19 mouse cellular contexts compared by ENCODE assay signal in the genomic region with DNA sequence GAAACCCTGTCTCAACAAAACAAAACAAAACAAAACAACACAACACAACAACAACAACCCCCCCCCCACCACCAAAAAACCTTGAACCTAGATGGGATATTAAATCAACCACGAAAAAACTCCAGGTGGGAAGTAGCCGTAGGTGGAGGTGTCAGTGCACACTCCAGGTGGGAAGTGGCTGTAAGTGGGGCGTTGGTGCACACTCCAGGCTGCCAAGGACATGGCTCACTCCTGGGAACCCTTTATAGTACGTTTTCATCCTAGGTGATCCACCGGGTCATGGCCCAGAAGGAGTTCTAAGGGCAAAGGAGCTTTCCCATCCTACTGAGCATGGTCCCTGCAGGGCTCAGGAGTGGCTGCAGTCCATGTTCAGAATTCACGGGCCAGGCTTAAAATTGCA.
"Had no signal": no experiment of that assay in that cellular context is flagged by ENCODE, and none has a peak within 500 bp of the region (broad histone marks: within the 10 kb centered on the region; RNA-seq: fewer than 3 reads in every experiment).

No protein-coding gene starts in this region.

- ATAC-seq: intestine, embryonic 16.5 days; midbrain, embryonic 13.5 days; midbrain, embryonic 16.5 days had no signal

- H3K27ac ChIP-seq: left cerebral cortex, adult 2 months; liver, embryonic 13.5 days; lung, embryonic 15.5 days; midbrain, embryonic 10.5 days; midbrain, embryonic 13.5 days; neural tube, embryonic 13.5 days had no signal

- H3K27me3 ChIP-seq: liver, embryonic 13.5 days; lung, embryonic 15.5 days; megakaryocyte, embryonic 14.5 days; midbrain, embryonic 13.5 days; neural tube, embryonic 13.5 days had no signal

- H3K4me3 ChIP-seq: left cerebral cortex, adult 2 months; liver, embryonic 13.5 days; lung, embryonic 15.5 days; megakaryocyte, embryonic 14.5 days; midbrain, embryonic 10.5 days; midbrain, embryonic 13.5 days; myocyte; neural tube, embryonic 13.5 days had no signal

- H3K9me3 ChIP-seq: liver, embryonic 13.5 days; lung, embryonic 15.5 days; megakaryocyte, embryonic 14.5 days; midbrain, embryonic 10.5 days; midbrain, embryonic 13.5 days; neural tube, embryonic 13.5 days had no signal

- H3K9ac ChIP-seq: liver, embryonic 13.5 days; lung, embryonic 15.5 days; midbrain, embryonic 13.5 days; neural tube, embryonic 13.5 days had no signal

- H3K36me3 ChIP-seq: lung, embryonic 15.5 days; midbrain, embryonic 10.5 days; midbrain, embryonic 13.5 days; neural tube, embryonic 13.5 days had no signal

- DNase-seq: kidney, adult 18-20 months; kidney, adult 9 months; kidney, postnatal 14 days; kidney, postnatal 4 days; layer of hippocampus, postnatal 36 days; liver, embryonic 13.5 days; retina, postnatal 1 day; right cerebral cortex, postnatal 25 days; thymus, adult 18-20 months; thymus, postnatal 36 days had no signal

- H3K4me2 ChIP-seq: liver, embryonic 13.5 days; lung, embryonic 15.5 days; midbrain, embryonic 13.5 days; neural tube, embryonic 13.5 days had no signal
